Mouse (Mus musculus) stomach, embryonic 15.5 days (tissue): Measurements from ENCODE around the gene Gm6169. TPM values are rescaled to one million over a fixed set of nuclear protein-coding genes. Genes with fewer than 3 reads are reported as not detected.

Source experiments
- polyA plus RNA-seq: library from polyadenylated mRNA; unstranded; fragments of >200 nt; fragmentation: Nextera tagmentation; extraction: Ambion mirVana; gene quantifications from 2 replicates; pipeline ENCODE4 v1.2.1, GENCODE M21; 2015

Gm6169 gene
- polyA plus RNA-seq, 1 experiment from 2014 or later: 18.6 TPM

Other genes with a start within 250 kb of the Gm6169 start
- 1.5 and 2.0 TPM in 2 replicates for gene Gcnt4, start 174.5 kb downstream of the Gm6169 start, polyA plus RNA-seq
- gene 1700029F12Rik, start 64.9 kb downstream of the Gm6169 start, polyA plus RNA-seq: not detected in 2 replicates
- gene Fam169a, start 32.0 kb downstream of the Gm6169 start, polyA plus RNA-seq: 1.9 and 2.5 TPM in 2 replicates
- 27.8 and 29.4 TPM in 2 replicates for gene Gfm2, start 38.7 kb upstream of the Gm6169 start, polyA plus RNA-seq
- gene Nsa2, start 38.7 kb upstream of the Gm6169 start, polyA plus RNA-seq: 56.3 and 59.9 TPM in 2 replicates
- 42.7 and 44.6 TPM in 2 replicates for gene Hexb, start 99.1 kb upstream of the Gm6169 start, polyA plus RNA-seq
- 7.2 and 7.9 TPM in 2 replicates for gene Enc1, start 141.9 kb upstream of the Gm6169 start, polyA plus RNA-seq